Mouse (Mus musculus) myocyte (in vitro differentiated cells): ENCODE data around the gene Dnah5. TPM values are rescaled to one million over a fixed set of nuclear protein-coding genes. Genes with fewer than 3 reads are reported as not detected.

Experiments used
- H3K27me3 ChIP-seq: one replicate; pipeline ENCODE4 v1.6.1; 2011; ENCODE audit not compliant: control insufficient read depth, insufficient read depth, insufficient read length
- H3K36me3 ChIP-seq: one replicate; pipeline ENCODE4 v1.6.1; 2011; ENCODE audit not compliant: control insufficient read depth, insufficient read depth
- H3K4me2 ChIP-seq: one replicate; pipeline ENCODE4 v1.6.1; 2011; ENCODE audit warnings: low read depth, control low read depth
- H3K4me3 ChIP-seq: one replicate; pipeline ENCODE4 v1.5.1; 2011; ENCODE audit warnings: mild to moderate bottlenecking, control low read depth, moderate library complexity
- H3K79me2 ChIP-seq: one replicate; pipeline ENCODE4 v1.6.1; 2011; ENCODE audit not compliant: control insufficient read depth, insufficient read depth
- H3ac ChIP-seq: one replicate; pipeline ENCODE4 v1.6.1; 2011; ENCODE audit not compliant: control insufficient read depth, insufficient read length
- CEBPB ChIP-seq: IDR thresholded peaks from 2 replicates; pipeline ENCODE4 v1.6.1; 2011; ENCODE audit warnings: mild to moderate bottlenecking, moderate library complexity; ENCODE audit not compliant: poor library complexity, insufficient read depth, severe bottlenecking
- E2F4 ChIP-seq: IDR thresholded peaks from one replicate; pipeline ENCODE4 v1.6.1; 2011; ENCODE audit warnings: mild to moderate bottlenecking, control low read depth, moderate library complexity; ENCODE audit not compliant: insufficient read depth
- MAX ChIP-seq: IDR thresholded peaks from one replicate; pipeline ENCODE4 v1.6.1; 2011; ENCODE audit warnings: low read depth, mild to moderate bottlenecking, control low read depth
- MYOD1 ChIP-seq, 3 experiments: IDR thresholded peaks; one replicate each; pipeline ENCODE4 v1.6.1; 2011; ENCODE audit warnings: control low read depth in 2 of 3, low read depth in 2 of 3, mild to moderate bottlenecking in 2 of 3, moderate library complexity in 1 of 3; ENCODE audit not compliant: insufficient read length in 2 of 3, control insufficient read depth in 1 of 3
- MYOG ChIP-seq, 3 experiments: IDR thresholded peaks; one replicate each; pipeline ENCODE4 v1.6.1; 2011; ENCODE audit warnings: control low read depth in 2 of 3, low read depth in 2 of 3, mild to moderate bottlenecking in 2 of 3; ENCODE audit not compliant: insufficient read length in 2 of 3, control insufficient read depth in 1 of 3, insufficient read depth in 1 of 3
- POLR2A ChIP-seq: IDR thresholded peaks from one replicate; pipeline ENCODE4 v1.6.1; 2011; ENCODE audit warnings: low read depth, mild to moderate bottlenecking, control low read depth, moderate library complexity; ENCODE audit not compliant: insufficient read length
- POLR2AphosphoS2 ChIP-seq: IDR thresholded peaks from one replicate; pipeline ENCODE4 v1.6.1; 2011; ENCODE audit warnings: low read depth, control low read depth; ENCODE audit not compliant: insufficient read length
- REST ChIP-seq: IDR thresholded peaks from one replicate; pipeline ENCODE4 v1.6.1; 2011; ENCODE audit warnings: mild to moderate bottlenecking, control low read depth, moderate library complexity; ENCODE audit not compliant: insufficient read depth, insufficient read length
- SRF ChIP-seq: IDR thresholded peaks from one replicate; pipeline ENCODE4 v1.6.1; 2011; ENCODE audit warnings: low read depth; ENCODE audit not compliant: control insufficient read depth, insufficient read length
- TCF12 ChIP-seq: IDR thresholded peaks from one replicate; pipeline ENCODE4 v1.6.1; 2011; ENCODE audit warnings: mild to moderate bottlenecking, control low read depth; ENCODE audit not compliant: poor library complexity, insufficient read depth, severe bottlenecking
- TCF3 ChIP-seq: IDR thresholded peaks from one replicate; pipeline ENCODE4 v1.6.1; 2011; ENCODE audit warnings: low read depth, control low read depth; ENCODE audit not compliant: insufficient read length
- USF1 ChIP-seq: IDR thresholded peaks from one replicate; pipeline ENCODE4 v1.6.1; 2011; ENCODE audit warnings: low read depth, mild to moderate bottlenecking, control low read depth, moderate library complexity
- polyA plus RNA-seq: library from polyadenylated mRNA; unstranded; fragments of >200 nt; fragmentation: generic; extraction: Trizol; gene quantifications from one replicate; pipeline ENCODE4 v1.2.1, GENCODE M21; 2012; ENCODE audit warnings: missing spikeins

Gene Dnah5
- polyA plus RNA-seq, 1 experiment, result 0.05 TPM

DNA sequence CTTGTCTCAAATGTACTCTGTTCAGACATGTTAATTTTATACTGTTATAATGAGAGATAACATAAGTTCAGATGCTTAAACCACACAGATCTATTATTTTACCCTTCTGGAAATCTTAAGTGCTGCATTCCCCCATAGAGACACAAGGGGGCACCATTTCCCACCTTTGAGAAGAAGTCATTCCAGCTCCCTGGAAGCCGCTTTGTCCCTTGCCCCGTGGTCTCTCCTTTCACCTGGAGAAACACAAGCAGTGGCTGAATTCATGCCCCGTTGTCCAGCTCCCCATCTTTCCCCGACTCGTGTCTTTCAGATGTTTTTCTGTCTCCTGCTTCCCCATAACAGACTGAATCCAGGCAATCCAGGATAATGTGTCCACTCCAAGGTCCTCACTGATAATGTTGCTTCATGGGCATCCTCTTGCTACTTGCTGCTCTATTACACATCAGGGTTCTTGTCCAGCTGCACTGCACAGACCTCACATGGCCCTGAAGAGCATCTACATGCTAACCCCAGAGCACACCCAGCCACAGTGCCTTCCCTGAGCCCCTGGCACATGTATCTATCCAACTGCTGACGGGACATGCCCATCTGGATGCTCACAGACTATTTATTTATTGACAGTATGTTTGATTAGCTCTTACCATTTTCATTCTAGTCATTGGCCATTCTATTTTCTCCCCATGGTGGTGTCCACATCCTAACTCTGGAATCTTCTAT lies 112.4 kb downstream of the Dnah5 start:
- Histone ChIP-seq H3K4me3 (no peak overlapping the region), H3ac (no peak overlapping the region), H3K79me2 (no peaks in the 10 kb centered on the region), H3K27me3 (no peaks in the 10 kb centered on the region), H3K4me2 (no peak overlapping the region), H3K36me3 (no peaks in the 10 kb centered on the region)
- TF ChIP-seq MYOG (IDR thresholded peaks at IDR 0.05; ENCODE audit: control insufficient read depth in 1 of 3, insufficient read depth in 1 of 3, insufficient read length in 2 of 3, low read depth in 2 of 3), result no peak
- no peak for TF ChIP-seq POLR2A
- no peak for TF ChIP-seq REST
- TF ChIP-seq TCF3, result no peak
- no peak for TF ChIP-seq SRF
- no peak for TF ChIP-seq TCF12
- no peak for TF ChIP-seq USF1
- no peak for TF ChIP-seq CEBPB
- no peak for TF ChIP-seq POLR2AphosphoS2
- TF ChIP-seq MYOD1 (IDR thresholded peaks at IDR 0.05; ENCODE audit: control insufficient read depth in 1 of 3, insufficient read length in 2 of 3, low read depth in 2 of 3), result no peak
- TF ChIP-seq E2F4, result no peak
- no peak for TF ChIP-seq MAX

DNA sequence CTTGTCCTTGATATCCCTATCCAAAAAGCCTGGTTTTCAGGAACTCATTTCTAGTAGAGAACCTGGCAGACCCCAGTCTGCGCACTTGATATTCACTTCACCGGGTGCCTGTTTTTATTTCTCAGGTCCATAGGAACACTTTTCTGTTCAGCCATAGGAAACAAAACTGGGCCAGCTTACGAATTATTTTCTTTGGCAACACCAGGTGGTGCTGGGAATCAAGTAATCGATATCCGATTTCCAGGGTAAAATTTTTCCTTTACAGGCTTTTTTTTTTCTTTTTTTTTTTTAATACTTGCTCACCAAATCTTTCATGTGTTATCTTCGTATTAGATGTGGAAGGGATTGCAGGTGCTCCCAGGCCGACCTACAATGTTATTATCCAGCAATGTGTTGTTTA lies 119.0 kb downstream of the Dnah5 start:
- TF ChIP-seq TCF12 (no peak), TCF3 (no peak), POLR2A (no peak), POLR2AphosphoS2 (no peak), REST (no peak), MYOG (IDR thresholded peaks at IDR 0.05; ENCODE audit: control insufficient read depth in 1 of 3, insufficient read depth in 1 of 3, insufficient read length in 2 of 3, low read depth in 2 of 3) (no peak), E2F4 (no peak)
- no peak overlapping the region for H3K4me2 ChIP-seq
- no peaks in the 10 kb centered on the region for H3K79me2 ChIP-seq
- no peaks in the 10 kb centered on the region for H3K36me3 ChIP-seq
- H3K27me3 ChIP-seq, result no peaks in the 10 kb centered on the region
- no peak overlapping the region for H3ac ChIP-seq
- no peak overlapping the region for H3K4me3 ChIP-seq

DNA sequence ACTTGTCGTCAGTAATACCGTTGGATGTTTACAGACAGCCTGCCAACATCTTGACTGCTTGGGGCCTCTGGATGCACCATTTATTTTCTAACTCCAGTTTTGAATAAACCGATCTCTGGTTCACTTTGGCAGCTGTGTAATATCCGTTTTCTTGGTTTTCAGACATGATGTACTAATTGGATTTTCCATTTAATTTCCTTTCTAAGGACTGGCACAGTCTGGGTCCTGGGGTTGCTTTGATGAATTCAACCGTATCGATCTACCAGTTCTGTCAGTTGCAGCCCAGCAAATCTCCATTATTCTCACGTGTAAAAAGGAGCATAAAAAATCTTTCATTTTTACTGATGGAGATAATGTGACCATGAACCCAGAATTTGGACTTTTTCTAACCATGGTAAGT lies 123.4 kb downstream of the Dnah5 start:
- TF ChIP-seq REST (no peak), TCF12 (no peak), TCF3 (no peak), USF1 (no peak), E2F4 (no peak), POLR2AphosphoS2 (no peak), MYOG (IDR thresholded peaks at IDR 0.05; ENCODE audit: control insufficient read depth in 1 of 3, insufficient read depth in 1 of 3, insufficient read length in 2 of 3, low read depth in 2 of 3) (no peak), SRF (no peak), CEBPB (no peak), POLR2A (no peak), MAX (no peak), MYOD1 (IDR thresholded peaks at IDR 0.05; ENCODE audit: control insufficient read depth in 1 of 3, insufficient read length in 2 of 3, low read depth in 2 of 3) (no peak)
- Histone ChIP-seq H3ac (no peak overlapping the region), H3K36me3 (no peaks in the 10 kb centered on the region), H3K4me2 (no peak overlapping the region), H3K79me2 (no peaks in the 10 kb centered on the region), H3K4me3 (no peak overlapping the region), H3K27me3 (no peaks in the 10 kb centered on the region)

DNA sequence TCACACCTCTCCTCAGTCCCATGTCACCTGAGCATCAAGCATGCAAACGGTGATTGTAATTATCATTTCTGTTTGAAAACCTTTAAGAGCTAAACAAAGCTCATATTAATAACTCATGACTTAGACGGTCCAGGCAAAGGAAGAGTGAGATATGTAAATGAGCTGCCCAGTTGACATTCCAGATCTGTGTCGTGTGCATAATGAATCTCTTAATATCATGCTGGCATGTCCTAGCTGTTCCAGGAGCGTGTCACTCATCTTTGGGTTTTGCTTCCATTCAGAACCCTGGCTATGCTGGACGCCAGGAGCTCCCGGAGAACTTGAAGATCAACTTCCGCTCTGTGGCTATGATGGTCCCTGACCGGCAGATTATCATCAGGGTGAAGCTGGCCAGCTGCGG lies 123.9 kb downstream of the Dnah5 start:
- no peak overlapping the region for H3ac ChIP-seq
- H3K4me2 ChIP-seq, result no peak overlapping the region
- H3K36me3 ChIP-seq, result no peaks in the 10 kb centered on the region
- TF ChIP-seq CEBPB (no peak), USF1 (no peak), MYOG (IDR thresholded peaks at IDR 0.05; ENCODE audit: control insufficient read depth in 1 of 3, insufficient read depth in 1 of 3, insufficient read length in 2 of 3, low read depth in 2 of 3) (no peak), TCF12 (no peak), REST (no peak), SRF (no peak), POLR2AphosphoS2 (no peak), E2F4 (no peak), TCF3 (no peak), MAX (no peak), POLR2A (no peak), MYOD1 (IDR thresholded peaks at IDR 0.05; ENCODE audit: control insufficient read depth in 1 of 3, insufficient read length in 2 of 3, low read depth in 2 of 3) (no peak)
- H3K27me3 ChIP-seq, result no peaks in the 10 kb centered on the region
- H3K79me2 ChIP-seq, result no peaks in the 10 kb centered on the region
- no peak overlapping the region for H3K4me3 ChIP-seq

DNA sequence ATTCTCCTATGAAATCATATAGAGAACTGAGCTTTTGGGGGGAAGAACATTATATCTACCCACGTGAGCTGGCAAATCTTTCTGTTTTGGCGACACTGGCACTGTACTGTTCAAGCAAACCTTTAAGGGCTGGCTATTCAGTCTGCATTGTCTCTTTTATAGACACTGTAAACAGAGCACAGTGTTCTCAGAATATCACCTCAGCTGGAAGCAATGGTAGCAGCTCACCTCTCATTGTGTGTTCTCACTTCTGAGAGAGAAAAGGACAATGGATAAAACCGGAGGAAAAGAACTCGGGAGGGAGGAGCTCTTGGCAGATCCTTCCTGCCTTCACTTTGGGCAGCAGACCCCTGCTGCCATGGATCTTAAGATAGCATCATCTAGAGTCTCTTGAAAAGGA lies 137.6 kb downstream of the Dnah5 start:
- TF ChIP-seq USF1, result no peak
- no peak for TF ChIP-seq MYOG (IDR thresholded peaks at IDR 0.05; ENCODE audit: control insufficient read depth in 1 of 3, insufficient read depth in 1 of 3, insufficient read length in 2 of 3, low read depth in 2 of 3)
- no peak for TF ChIP-seq SRF
- no peak for TF ChIP-seq TCF12
- no peak for TF ChIP-seq MYOD1 (IDR thresholded peaks at IDR 0.05; ENCODE audit: control insufficient read depth in 1 of 3, insufficient read length in 2 of 3, low read depth in 2 of 3)
- no peak for TF ChIP-seq REST
- no peak for TF ChIP-seq POLR2A
- TF ChIP-seq E2F4, result no peak
- no peak for TF ChIP-seq CEBPB
- Histone ChIP-seq H3K79me2 (no peaks in the 10 kb centered on the region), H3K36me3 (no peaks in the 10 kb centered on the region), H3ac (no peak overlapping the region), H3K27me3 (no peaks in the 10 kb centered on the region), H3K4me2 (no peak overlapping the region), H3K4me3 (no peak overlapping the region)
